Mouse (Mus musculus): Measurements from ENCODE around the gene Khdc3.
"Not testable (repeated sequence)": the region's sequence is repeated elsewhere in the genome, so short reads cannot be mapped to it uniquely, and the experiment has no call there.

Khdc3 gene

DNA sequence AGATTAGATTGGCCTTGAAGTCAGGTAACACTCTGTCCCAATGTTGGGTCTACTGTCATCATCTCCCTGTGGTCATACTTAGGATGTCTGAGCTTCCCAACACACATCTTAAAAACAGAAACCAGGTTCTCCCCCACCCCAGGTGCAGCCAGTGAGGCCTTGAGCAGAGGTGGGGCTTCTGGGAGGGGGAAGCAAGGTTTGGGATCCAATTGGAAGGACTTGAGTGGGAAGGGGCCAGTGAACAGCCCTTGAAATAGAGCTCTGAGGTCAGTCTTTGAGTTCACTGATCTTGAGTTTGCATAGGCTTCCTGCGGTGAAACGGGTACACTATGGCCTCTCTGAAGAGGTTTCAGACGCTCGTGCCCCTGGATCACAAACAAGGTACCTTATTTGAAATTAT lies 545 bp downstream of the Khdc3 start, which contains the start of gene Gm20509:
Gene Gm20509 (plus strand): TSS at position 290 of the 400 bp plus-strand sequence.
- DNase-seq (ENCODE audit: low spot score), result no peak

DNA sequence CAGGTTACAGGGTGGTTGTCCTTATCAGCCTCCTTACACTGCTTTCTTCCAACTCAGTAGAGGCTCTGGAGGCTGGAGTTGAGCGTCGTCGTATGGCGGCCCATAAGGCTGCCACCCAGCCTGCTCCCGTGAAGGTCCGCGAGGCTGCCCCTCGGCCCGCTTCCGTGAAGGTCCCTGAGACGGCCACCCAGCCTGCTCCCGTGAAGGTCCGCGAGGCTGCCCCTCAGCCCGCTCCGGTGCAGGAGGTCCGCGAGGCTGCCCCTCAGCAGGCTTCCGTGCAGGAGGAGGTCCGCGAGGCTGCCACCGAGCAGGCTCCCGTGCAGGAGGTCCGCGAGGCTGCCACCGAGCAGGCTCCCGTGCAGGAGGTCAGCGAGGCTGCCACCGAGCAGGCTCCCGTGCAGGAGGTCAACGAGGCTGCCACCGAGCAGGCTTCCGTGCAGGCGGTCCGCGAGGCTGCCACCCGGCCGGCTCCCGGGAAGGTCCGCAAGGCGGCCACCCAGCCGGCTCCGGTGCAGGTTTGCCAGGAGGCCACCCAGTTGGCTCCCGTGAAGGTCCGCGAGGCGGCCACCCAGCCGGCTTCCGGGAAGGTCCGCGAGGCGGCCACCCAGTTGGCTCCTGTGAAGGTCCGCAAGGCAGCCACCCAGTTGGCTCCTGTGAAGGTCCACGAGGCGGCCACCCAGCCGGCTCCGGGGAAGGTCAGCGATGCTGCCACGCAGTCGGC lies 1.7 kb downstream of the Khdc3 start:
- DNase-seq (ENCODE audit: low spot score), result no peak

DNA sequence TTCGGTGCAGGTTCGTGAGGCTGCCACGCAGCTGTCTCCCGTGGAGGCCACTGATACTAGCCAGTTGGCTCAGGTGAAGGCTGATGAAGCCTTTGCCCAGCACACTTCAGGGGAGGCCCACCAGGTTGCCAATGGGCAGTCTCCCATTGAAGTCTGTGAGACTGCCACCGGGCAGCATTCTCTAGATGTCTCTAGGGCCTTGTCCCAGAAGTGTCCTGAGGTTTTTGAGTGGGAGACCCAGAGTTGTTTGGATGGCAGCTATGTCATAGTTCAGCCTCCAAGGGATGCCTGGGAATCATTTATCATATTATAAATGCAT lies 2.2 kb downstream of the Khdc3 start:
- no peak for DNase-seq (ENCODE audit: low spot score)

DNA sequence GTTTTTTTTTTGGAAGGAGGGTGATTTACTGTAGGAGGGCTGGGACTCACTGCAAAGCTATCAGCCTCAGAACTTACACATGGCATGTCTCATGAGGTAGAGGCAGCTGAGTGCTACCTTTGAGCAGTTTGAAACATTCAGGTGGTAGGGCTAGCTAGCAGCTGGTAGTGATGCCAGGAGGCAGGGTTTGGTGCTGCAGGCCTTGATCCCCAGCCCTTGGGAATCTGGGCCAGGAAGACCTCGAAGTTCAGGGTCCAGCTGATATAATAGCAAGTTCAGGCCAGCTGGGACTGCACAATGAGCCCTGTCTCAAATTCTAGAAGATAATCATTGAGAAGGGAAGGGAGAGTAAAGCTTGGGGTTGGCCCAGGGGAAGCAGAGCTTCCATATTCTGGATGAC lies 3.5 kb downstream of the Khdc3 start:
- no peak for DNase-seq (ENCODE audit: low spot score)

DNA sequence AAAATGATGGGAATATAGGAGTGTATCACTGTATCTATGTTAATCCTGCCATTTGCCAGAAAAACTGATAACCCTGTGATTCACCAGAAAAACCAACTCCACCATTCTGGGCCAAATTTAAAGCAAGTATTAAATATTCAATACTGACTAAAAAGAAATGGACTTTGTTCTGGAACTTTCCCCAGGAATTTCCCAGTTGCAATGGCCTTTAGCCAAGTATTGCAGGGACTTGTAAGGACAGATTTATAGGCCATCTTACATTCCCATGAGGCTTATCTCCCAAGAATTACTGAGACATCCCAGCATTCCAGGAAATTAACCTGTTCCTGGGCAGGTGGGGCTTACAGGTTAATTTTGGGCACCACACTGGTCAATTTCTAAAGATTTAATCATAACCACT lies 4.1 kb downstream of the Khdc3 start:
- no peak for DNase-seq (ENCODE audit: low spot score)

DNA sequence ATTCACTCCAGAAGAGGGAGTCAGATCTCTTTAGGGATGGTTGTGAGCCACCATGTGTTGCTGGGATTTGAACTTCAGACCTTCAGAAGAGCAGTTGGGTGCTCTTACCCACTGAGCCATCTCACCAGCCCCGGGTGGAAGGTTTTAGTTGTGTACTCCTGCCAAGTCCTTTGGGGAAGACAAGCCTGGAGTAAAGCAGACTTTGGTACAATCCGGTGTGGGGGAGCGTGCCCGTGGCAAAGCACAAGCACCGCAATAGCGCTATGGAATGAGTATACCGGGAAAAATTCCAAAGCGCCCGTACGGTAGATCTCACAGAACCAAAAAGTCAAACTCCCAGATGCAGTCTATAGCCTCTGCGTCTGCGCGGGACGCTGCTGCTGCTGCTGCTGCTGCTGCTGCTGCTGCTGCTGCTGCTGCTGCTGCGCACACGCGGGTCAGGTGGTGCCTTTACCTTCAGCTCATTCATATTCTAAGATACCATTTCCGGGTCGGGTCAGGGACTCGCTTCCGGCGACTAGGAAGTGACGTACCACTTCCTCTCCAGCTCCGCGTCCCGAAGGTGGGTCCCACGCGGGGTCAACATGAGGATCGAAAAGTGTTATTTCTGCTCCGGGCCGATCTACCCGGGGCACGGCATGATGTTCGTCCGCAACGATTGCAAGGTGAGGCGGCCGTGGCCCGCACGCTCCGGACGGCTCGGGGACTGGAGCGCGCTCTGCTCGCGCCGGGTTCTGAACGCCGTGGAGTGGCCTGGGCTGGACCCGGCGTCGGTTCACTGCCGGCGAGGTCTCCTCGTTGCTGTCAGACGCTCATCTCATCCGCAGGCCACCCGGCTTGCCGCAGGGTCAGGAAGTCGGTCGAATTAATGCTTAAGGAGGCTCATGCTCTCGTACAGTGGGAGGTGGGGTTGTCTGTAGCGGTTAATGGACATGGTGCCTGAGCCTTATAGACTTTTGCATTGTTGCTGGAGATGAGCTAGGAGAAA lies 11.6 kb downstream of the Khdc3 start, which contains the start of gene Rsl24d1:
Gene Rsl24d1 (plus strand): TSS at position 508 of the 988 bp plus-strand sequence.
- DNase-seq (ENCODE audit: low spot score), result peak; percentile 91

DNA sequence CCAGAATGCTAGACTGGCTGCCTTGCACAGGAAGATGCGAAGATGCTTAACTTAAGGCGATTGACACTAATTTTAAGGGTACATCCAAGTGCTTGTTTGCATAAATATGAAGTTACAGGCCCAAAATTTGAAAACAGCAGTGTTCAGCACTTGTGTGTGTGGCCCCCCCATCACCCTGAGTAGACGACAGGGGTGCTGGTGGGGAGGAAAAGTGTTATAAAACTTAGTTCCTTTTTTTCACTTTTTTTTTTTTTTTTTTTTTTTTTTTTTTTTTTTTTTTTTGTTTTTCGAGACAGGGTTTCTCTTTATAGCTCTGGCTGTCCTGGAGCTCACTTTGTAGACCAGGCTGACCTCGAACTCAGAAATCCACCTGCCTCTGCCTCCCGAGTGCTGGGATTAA lies 15.1 kb downstream of the Khdc3 start:
- DNase-seq (ENCODE audit: low spot score), result not testable (repeated sequence)

DNA sequence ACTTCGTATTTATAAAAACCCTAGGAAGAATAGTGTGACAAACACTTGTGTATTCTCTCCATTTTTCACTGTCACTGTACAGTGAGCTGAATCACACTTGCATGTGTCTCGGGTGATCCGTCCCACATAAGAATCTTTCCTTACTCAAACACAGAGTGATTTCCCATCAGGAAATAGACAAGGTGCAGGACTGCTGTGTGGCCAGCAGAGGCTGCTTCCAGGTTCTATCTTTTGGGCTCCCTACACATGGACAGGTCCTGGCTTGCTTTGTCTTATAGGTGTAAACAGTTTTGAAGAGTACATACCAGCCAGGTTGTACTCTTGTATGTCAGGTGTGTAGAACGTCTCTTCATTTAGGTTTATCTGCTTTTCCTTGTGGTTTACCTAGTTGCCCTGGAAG lies 16.4 kb downstream of the Khdc3 start:
- DNase-seq (ENCODE audit: low spot score), result no peak

DNA sequence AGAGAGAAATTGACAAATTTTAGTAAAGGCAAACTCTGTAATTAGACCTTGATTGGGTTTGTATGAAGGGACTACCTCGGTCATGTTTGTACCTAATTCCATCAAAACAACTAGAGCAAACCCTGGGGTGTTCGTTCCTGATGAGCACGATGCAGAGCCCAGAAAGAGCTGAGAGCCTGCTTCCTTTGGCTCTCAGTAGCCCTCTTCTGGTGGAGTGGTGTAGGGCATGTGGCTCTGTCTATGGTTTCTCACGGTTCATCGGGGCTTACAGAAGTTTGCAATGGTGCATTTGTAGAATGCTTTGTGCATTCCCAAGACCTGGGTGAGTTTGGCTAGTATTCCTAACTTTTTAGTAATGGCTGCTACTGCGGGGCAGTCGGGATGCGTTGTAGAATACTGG lies 20.1 kb downstream of the Khdc3 start:
- no peak for DNase-seq (ENCODE audit: low spot score)

DNA sequence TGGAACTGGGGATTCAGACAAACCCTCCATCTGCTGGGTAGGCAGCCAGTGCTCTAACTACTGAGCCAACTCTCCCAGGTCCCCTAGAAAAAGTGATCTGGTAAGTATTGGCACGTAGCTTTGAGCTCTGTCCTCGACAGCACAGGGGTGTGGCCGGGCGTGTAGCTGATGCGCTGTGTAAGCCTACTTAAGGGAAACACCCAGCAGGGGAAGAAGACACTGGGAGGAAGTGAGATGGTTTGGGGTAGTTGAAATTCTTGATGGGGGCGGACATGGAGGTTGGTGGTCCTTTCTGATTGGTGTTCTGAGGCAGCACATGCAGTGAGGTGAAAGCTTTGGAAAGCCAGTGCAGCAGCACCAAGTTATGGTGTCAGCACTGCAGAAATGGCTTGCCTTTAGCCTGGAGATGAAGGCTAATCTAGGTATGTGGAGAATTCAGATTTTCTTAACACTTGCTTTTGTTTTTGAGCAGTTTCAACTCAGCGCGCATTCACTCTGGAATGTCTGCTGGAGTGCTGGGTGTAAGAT lies 23.5 kb downstream of the Khdc3 start:
- DNase-seq (ENCODE audit: low spot score), result no peak

DNA sequence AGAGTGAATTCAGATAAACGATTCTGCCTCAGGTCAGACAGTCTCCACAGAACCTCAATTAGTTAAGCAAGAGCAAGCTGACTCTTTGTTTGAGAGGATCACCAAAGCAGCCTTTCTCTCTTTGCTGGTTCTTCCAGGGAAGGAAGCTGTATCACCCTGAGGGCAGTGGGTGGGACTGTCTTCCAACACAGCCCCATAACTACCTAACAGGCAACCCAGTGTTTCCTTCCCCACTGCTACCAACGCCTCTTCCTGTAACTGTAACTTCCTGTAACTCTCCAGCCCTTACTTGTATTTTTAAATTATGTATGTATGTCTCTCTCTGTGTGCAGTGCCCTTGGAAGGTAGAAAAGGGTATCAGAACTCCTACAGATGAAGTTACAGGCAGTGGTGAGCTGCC lies 25.8 kb downstream of the Khdc3 start:
- DNase-seq (ENCODE audit: low spot score), result no peak

DNA sequence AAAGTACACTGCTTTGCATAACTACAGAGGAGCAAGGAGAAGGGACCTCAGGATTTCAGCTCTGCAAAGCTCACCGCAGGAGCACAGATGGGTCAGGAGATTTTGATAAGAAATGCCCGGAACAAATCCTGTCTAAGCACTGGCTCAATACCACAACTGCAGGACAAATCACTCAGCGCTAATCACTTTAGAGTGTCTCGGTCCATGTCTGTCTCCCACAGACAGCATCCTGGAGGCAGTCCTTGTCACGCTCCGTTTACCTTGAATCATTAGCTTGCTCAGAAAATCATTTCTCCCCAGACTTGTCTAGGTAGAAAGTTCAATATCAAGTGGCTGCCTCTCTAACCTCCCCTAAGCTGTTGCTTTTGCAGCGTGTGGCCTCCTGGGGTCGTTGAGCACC lies 28.2 kb downstream of the Khdc3 start:
- no peak for DNase-seq (ENCODE audit: low spot score)

DNA sequence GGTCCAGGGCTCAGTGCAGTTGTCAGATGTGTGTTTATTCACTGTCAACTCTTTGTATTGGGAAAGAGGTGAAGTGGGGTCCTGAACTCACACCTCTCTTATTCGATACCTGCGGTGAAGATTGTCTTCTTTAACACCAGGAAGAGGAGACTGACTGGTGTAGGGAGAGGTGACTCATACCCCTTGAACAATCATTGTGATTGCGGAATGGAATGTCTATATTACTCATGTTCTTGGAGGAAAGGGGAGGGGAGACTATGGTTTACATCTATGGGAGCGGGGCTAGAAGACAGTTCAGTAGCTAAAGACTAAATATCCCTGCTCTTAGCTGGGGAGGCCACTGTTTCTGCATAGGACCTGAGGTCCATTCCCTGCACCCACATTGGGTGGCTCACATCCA lies 28.9 kb downstream of the Khdc3 start:
- DNase-seq (ENCODE audit: low spot score), result no peak

DNA sequence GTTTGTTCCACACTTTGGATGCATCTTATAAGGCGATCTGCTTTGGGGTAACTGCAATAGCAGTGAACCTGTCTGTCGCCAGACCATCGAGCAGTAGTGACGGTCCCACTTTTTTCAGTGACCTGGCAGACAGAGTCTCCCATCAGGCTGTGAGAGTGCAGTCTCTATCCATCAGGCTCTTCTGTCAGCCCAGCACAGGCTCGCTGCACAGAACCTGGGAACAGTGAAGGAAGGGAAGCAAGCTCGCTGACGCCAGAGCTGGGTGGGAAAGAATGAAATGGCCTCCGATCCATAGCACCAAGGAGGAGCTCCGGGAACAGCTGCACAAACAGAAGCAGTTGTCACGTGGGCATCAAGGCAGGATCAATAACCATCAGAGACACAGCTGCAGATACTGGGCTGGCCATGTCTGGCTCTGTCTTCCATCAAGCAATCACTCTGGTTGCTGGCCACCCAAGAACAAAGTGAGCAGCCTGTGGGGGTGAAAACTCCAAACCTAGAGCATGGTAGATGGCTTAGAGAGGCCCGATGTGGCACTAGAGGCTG lies 35.8 kb downstream of the Khdc3 start:
- no peak for DNase-seq (ENCODE audit: low spot score)
